Mouse (Mus musculus) adrenal gland, adult 8-10 months (tissue): ENCODE data around the gene Hist1h4d. TPM values are rescaled to one million over a fixed set of nuclear protein-coding genes. Genes with fewer than 3 reads are reported as not detected.
A peak's percentile ranks its signal among the peaks of the same experiment; 100 is the strongest.
"Not testable (repeated sequence)": the region's sequence is repeated elsewhere in the genome, so short reads cannot be mapped to it uniquely, and the experiment has no call there.

ENCODE experiments used
- DNase-seq: peaks from one replicate; pipeline ENCODE4 v3.0.0; 2022
- total RNA-seq, 4 experiments: library from RNA; stranded (reverse); gene quantifications; 2 replicates each; pipeline ENCODE4 v1.2.4; 2022

Hist1h4d gene
- total RNA-seq, 4 experiments from 2014 or later: 116 to 151 (median 145) TPM

GRCm38 (mm10) chr13:23551146-23551834, 30.1 kb upstream of the Hist1h4d start, which contains the start of gene Hist1h4f:
Gene Hist1h4f, minus strand, starts transcription at chr13:23551648.
- peak; percentile 81 for DNase-seq

DNA sequence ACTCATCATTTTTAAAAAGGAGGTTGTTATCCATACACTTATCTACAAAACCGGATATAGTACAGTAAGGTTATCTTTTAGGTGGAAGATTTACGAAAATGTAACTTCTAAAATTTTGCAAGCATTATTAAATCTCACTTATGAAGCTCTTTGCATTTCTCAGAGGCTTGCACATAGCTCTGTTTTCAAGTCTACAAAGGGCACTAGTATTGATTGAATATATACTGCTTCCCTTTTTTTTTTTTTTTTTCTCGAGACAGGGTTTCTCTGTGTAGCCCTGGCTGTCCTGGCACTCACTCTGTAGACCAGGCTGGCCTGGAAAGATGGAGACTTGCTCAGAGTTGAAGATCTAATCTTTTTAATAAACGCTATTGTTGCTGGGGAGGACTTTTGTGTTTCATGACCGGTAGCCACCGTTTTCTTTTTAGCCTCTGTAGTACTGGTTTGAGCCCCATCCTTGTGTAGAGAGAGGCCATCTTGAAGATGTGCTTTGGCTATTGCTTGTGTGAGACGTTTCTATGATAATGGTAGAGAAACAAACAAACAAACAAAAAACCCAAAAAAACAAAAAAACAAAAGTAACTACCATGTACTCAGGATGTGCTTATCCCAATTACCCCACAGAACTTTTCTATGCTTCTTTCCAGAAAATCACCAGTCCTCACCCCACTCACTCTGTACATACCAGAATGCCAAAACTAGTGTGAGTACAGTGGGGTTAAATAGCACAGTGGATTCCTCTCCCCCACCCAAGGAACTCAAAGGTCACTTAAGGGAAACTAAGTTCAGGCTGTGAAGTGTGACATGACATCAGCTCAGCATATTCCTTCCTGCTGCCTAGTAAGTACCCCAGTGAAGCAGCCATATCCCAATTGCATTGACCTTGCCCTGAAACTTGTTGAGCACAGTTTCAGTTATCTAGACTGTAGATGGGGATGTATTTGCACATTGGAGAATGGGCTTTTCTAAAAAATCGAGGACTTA, 29.2 kb upstream of the Hist1h4d start:
- DNase-seq: no peak

- no peak for DNase-seq
These were observed 28.4 kb upstream of the Hist1h4d start, which contains the start of gene Hist1h1d for GRCm38 (mm10) chr13:23552962-23553361. Gene Hist1h1d, plus strand, starts transcription at chr13:23553262.

DNA sequence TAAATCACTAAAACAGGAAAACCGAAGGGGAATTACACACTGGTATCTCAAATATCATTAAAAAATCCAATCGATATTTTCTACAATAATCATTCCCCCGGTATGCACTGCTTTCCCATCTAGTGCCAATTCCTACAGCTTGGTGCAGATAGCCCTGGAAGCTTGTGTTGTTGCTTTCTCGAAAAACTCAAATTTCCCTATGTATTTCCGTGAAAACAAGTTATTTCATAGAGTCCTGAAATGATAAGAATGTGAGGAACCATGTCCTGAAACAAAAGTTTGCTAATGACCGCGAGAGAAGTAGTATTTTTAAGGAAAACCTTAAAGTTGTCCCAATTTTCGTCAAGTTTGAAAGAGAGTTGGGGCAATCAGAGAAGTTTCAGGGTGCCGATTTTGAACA, 27.0 kb upstream of the Hist1h4d start:
- DNase-seq: no peak

DNA sequence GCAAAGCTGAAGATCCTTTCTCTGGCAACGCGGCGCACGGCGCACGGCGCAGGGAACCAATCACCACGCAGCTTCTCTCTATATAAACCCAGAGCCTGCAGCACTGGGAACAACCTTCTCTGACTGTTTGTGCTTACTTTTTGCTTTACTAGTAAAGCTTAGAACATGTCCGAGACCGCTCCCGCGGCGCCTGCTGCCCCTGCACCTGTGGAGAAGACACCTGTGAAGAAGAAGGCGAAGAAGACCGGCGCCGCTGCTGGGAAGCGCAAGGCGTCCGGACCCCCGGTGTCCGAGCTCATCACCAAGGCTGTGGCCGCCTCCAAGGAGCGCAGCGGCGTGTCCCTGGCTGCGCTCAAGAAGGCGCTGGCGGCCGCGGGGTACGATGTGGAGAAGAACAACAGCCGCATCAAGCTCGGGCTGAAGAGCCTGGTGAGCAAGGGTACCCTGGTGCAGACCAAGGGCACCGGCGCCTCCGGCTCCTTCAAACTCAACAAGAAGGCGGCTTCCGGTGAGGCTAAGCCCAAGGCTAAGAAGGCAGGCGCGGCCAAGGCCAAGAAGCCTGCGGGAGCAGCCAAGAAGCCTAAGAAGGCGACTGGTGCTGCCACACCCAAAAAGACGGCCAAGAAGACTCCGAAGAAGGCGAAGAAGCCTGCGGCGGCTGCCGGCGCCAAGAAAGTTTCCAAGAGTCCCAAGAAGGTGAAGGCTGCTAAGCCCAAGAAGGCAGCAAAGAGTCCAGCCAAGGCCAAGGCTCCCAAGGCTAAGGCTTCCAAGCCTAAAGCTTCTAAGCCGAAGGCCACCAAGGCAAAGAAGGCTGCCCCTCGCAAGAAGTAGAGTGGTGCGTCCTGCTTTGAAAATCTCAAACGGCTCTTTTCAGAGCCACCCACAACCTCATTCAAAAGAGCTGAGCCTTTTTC, 26.2 kb upstream of the Hist1h4d start:
- DNase-seq: peak; percentile 67

DNA sequence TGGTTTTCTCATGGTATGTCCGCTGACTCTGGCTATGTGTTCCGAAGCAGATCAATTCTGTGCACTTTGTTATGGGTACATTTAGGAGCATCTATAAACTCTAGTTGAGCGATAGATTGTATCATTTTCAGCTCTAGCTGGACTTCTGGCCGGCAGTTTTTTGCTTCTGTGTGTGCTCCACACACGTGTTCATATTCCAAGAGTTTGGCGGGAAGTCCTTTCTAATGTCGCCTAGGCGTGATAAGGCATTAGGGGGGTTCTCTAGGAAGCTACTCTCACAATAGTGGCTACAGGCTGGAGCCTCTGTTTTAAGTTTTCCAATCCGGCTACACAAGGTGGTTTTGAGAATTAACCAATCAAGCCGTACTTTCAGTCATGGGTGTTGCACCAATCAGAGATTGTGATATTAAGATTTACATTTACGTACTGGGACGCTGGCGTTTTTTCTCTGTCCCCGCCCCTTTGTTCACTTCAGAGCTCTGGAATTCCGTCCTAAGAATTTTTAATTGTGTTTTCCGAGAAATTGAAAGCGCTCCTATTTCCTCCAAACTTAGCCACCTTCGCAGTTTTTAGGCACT, 25.5 kb upstream of the Hist1h4d start:
- peak; percentile 61 for DNase-seq

- no peak for DNase-seq
These were observed 24.5 kb upstream of the Hist1h4d start for GRCm38 (mm10) chr13:23556906-23557305.

- DNase-seq: not testable (repeated sequence)
These were observed 20.7 kb upstream of the Hist1h4d start for GRCm38 (mm10) chr13:23560699-23561098.

DNA sequence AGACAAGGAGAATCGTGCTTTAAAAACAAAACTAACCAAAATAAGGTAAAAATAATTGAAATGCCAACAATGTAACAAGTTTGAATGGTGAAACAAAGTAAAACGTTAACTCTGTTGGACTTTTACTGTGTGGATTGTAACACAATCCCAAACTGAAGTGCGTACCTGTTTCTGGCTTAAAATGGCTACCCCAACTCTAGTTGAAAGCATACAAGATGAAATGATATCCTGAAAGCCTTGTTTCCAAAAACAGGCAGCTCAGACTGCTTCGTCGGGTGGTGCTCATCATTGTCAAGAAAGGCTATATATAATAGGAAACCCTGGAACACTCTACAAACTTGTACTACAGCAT, 19.9 kb upstream of the Hist1h4d start:
- DNase-seq: not testable (repeated sequence)

DNA sequence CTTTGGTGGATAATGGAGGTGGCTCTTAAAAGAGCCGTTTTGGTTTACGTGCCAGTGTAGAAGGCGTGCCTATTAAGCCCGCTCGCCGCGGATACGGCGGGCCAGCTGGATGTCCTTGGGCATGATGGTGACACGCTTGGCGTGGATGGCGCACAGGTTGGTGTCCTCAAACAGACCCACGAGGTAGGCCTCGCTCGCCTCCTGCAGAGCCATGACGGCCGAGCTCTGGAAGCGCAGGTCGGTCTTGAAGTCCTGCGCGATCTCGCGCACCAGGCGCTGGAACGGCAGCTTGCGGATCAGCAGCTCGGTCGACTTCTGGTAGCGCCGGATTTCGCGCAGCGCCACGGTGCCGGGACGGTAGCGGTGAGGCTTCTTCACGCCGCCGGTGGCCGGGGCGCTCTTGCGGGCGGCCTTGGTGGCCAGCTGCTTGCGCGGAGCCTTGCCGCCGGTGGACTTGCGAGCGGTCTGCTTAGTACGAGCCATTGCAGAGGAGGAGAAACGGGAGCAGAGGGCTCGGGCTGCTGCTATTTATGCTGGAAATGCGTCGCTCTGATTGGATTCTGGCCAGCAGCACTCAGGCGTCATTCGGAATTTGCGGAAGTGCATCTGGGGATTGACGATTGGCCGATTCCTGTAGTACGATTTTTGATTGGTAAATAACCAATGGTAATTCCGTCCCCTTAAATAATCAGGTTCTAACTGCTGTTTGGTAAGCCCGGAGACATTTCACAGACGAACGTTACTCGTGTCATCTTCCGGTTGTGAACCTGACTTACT, 19.3 kb upstream of the Hist1h4d start, which contains the start of gene Hist1h3e:
Hist1h3e (minus strand) TSS at position 487 of the 777 bp plus-strand sequence.
- DNase-seq: peak; percentile 94

DNA sequence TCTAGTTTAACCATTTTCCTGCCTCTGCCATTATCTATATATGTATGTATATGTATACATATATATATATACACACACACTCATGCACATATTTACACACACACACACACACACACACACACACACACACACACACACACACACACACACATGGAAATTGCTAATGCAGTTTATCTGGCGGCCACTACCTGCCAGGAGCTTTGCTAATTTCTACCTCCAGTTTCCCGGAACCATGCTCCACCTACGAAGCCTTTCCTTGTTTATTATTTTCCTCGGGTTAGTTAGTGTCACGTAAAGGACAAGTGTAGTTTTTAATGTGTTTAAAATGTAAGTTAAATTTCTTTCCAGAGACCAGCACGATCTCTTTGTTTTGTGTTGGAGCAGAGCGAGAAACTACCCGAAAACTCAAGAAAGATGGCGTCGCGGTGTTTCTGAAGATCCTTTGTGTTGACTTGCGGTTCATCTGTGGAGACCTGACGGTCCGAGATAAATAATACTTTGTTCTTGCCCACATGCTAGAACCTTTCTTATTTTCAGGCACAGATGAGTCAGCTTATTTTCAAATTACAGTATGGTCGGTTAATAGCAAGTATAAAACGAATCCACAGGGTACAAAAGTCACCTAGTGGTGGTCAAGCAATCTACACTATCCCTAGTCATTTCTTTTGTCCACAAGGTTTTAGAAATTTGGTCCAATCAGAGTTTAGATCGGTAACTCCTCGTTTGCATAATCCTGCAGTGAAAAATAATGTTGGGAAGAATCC, 18.5 kb upstream of the Hist1h4d start:
- no peak for DNase-seq

- no peak for DNase-seq
These were observed 16.9 kb upstream of the Hist1h4d start for GRCm38 (mm10) chr13:23564482-23564881.

GRCm38 (mm10) chr13:23570261-23571021, 11.0 kb upstream of the Hist1h4d start:
- not testable (repeated sequence) for DNase-seq

DNA sequence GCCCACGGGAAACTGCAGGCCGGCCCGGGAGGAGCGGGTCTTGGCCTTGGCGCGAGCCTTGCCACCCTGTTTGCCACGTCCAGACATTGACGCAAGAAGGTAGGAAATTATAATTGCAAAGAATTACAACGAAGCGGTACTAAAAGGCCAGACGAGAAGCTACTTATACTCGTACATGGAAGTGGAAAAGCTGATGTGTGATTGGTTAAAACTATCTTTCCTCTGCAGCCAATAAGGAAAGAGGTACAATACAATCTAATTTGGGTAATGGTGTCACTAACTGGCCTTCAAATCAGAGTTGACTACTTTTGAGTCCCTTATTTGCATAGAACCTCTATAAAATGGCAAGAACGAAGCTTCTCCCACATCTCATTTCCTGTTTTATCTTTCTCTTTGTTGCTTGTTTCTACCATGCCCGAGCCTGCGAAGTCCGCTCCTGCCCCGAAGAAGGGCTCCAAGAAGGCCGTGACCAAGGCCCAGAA, 10.3 kb upstream of the Hist1h4d start, which contains the start of the genes Hist1h2ae and Hist1h2bg:
Hist1h2ae (minus strand) TSS at position 199 of the 482 bp plus-strand sequence.
Hist1h2bg (plus strand) TSS at position 375 of the 482 bp plus-strand sequence.
- DNase-seq: peak; percentile 69

- DNase-seq: not testable (repeated sequence)
These were observed 9.7 kb upstream of the Hist1h4d start for GRCm38 (mm10) chr13:23571504-23572217.

GRCm38 (mm10) chr13:23572218-23573033, 9.0 kb upstream of the Hist1h4d start:
- no peak for DNase-seq
